Mouse (Mus musculus) C2C12 (cell line): ENCODE data around the gene Nox1. TPM values are rescaled to one million over a fixed set of nuclear protein-coding genes. Genes with fewer than 3 reads are reported as not detected.

Experiments
- H3K27me3 ChIP-seq: one replicate; pipeline ENCODE4 v1.6.1; 2011; ENCODE audit not compliant: control insufficient read depth, insufficient read depth, insufficient read length
- H3K36me3 ChIP-seq: one replicate; pipeline ENCODE4 v1.6.1; 2011; ENCODE audit not compliant: control insufficient read depth, insufficient read depth
- H3K4me3 ChIP-seq: one replicate; pipeline ENCODE4 v1.5.1; 2011; ENCODE audit warnings: mild to moderate bottlenecking, control low read depth; ENCODE audit not compliant: poor library complexity, insufficient read depth, severe bottlenecking
- H3K79me2 ChIP-seq: one replicate; pipeline ENCODE4 v1.6.1; 2011; ENCODE audit not compliant: control insufficient read depth, insufficient read depth
- H3K79me3 ChIP-seq: one replicate; pipeline ENCODE4 v1.6.1; 2011; ENCODE audit warnings: low read depth, control low read depth
- H3ac ChIP-seq: one replicate; pipeline ENCODE3; 2011; ENCODE audit warnings: low read depth; ENCODE audit not compliant: control insufficient read depth, insufficient read length
- CEBPB ChIP-seq: IDR thresholded peaks from one replicate; pipeline ENCODE4 v1.6.1; 2011; ENCODE audit warnings: low read depth, mild to moderate bottlenecking, control low read depth, moderate library complexity
- CTCF ChIP-seq: IDR thresholded peaks from one replicate; pipeline ENCODE4 v1.5.1; 2011; ENCODE audit not compliant: control insufficient read depth, insufficient read depth, insufficient read length
- FOSL1 ChIP-seq: IDR thresholded peaks from one replicate; pipeline ENCODE4 v1.8.0; 2011; ENCODE audit warnings: mild to moderate bottlenecking, low read length; ENCODE audit not compliant: poor library complexity, insufficient read depth, severe bottlenecking
- MAX ChIP-seq: IDR thresholded peaks from one replicate; pipeline ENCODE4 v1.6.1; 2011; ENCODE audit warnings: mild to moderate bottlenecking, control low read depth
- MYOD1 ChIP-seq: IDR thresholded peaks from one replicate; pipeline ENCODE4 v1.6.1; 2011; ENCODE audit warnings: low read depth; ENCODE audit not compliant: control insufficient read depth, insufficient read length
- MYOG ChIP-seq: IDR thresholded peaks from one replicate; pipeline ENCODE4 v1.6.1; 2011; ENCODE audit not compliant: control insufficient read depth, insufficient read length; ENCODE audit errors: extremely low read depth
- USF1 ChIP-seq: IDR thresholded peaks from one replicate; pipeline ENCODE4 v1.6.1; 2011; ENCODE audit warnings: low read depth, mild to moderate bottlenecking, control low read depth, moderate library complexity
- polyA plus RNA-seq: library from polyadenylated mRNA; unstranded; fragments of >200 nt; fragmentation: generic; extraction: Trizol; gene quantifications from one replicate; pipeline ENCODE4 v1.2.1, GENCODE M21; 2012; ENCODE audit warnings: missing spikeins

Gene Nox1
- polyA plus RNA-seq, 1 experiment: 0.07 TPM

DNA sequence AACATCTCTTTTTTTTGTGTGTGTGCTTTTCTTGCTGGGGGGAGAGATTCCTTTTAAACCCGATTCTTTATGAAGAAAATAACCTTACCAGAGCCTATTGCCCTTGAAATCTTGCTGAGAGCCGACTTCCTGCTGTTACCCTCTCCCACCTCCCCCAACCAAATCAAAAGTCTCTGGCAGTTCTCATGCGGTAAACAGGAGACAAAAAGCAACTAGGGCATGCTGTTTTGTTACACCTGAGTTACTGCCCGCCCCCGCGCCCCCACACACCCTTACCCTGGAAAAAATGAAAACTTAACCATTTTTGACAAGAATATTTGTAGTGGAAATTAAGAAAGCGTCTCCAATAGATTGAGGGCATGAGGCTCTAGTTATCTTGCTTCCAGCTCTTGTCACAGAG is 63.6 kb downstream of the Nox1 start:
- H3K27me3 ChIP-seq: no peaks in the 10 kb centered on the region
- H3K79me3 ChIP-seq: no peaks in the 10 kb centered on the region
- H3K36me3 ChIP-seq: no peaks in the 10 kb centered on the region
- H3K4me3 ChIP-seq: no peak overlapping the region
- no peak overlapping the region for H3ac ChIP-seq
- H3K79me2 ChIP-seq: no peaks in the 10 kb centered on the region
- TF ChIP-seq MAX: no peak
- no peak for TF ChIP-seq MYOG
- TF ChIP-seq MYOD1: no peak
- TF ChIP-seq FOSL1: no peak
- TF ChIP-seq CTCF: no peak
- TF ChIP-seq USF1: no peak
- no peak for TF ChIP-seq CEBPB

DNA sequence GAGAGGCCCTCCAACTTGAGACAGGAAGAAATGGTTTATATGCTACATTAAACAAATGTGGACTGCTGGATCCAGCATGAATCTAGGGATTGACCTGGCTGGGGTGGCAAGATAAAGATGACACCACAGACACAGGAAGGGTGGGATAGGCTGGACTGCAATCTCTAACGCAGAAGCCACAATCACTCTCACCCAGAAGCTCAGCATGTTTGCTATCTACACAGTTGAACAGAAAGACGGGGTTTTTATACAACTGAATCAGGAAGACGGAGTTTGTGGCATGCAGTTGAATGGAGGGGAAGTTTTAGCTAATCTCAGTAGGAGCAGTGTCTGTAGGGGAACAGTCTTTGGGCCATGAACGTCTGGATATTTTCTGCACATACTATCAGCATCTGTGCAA is 79.8 kb downstream of the Nox1 start:
- no peaks in the 10 kb centered on the region for H3K36me3 ChIP-seq
- H3ac ChIP-seq: no peak overlapping the region
- H3K79me3 ChIP-seq: no peaks in the 10 kb centered on the region
- H3K79me2 ChIP-seq: no peaks in the 10 kb centered on the region
- H3K27me3 ChIP-seq: no peaks in the 10 kb centered on the region
- H3K4me3 ChIP-seq: no peak overlapping the region
- TF ChIP-seq CTCF (no peak), MYOD1 (no peak), MAX (no peak), MYOG (no peak), CEBPB (no peak), FOSL1 (no peak), USF1 (no peak)

DNA sequence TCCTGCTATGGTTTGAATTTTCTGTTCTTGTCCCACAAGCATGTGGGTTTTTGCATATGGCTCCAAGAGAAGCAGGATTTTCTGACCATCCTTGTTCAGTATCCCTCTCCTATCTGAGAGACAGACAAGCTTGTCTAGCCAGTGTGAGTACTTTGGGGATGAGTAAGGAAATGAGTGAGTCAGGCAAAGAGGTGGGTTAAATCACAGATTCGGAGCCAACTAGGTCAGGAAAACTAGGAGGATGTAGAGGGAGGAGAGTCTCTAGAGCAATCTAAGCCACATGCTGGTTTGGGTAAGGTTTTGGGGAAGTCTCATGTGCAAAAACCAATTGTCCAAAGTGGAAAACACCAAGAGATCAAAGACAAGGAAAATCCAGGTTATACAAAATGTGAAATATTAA is 80.2 kb downstream of the Nox1 start:
- Histone ChIP-seq H3ac (no peak overlapping the region), H3K27me3 (no peaks in the 10 kb centered on the region), H3K4me3 (no peak overlapping the region), H3K36me3 (no peaks in the 10 kb centered on the region), H3K79me2 (no peaks in the 10 kb centered on the region), H3K79me3 (no peaks in the 10 kb centered on the region)
- TF ChIP-seq MYOD1 (no peak), USF1 (no peak), CTCF (no peak), MAX (no peak), FOSL1 (no peak), MYOG (no peak), CEBPB (no peak)

DNA sequence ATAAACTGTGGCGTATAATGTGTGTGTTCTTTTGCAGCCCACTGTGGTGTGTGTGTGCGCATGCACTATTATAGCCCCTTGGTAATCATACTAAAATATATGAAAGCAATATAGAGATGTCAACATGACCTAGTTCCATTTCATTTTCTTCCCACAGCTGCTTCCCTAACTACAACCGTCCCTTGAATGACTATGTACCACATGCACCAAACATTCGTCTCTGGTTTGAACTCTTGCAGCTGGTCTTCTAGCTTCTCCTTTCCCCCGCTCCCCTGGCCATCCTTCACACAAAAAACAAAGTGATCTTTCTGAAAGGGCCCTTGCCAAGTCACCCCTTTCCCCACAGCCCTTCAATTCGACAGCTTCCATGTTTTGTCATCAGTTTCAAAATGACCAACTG is 81.7 kb downstream of the Nox1 start:
- Histone ChIP-seq H3K79me3 (no peaks in the 10 kb centered on the region), H3K4me3 (no peak overlapping the region), H3ac (no peak overlapping the region), H3K36me3 (no peaks in the 10 kb centered on the region), H3K27me3 (no peaks in the 10 kb centered on the region), H3K79me2 (no peaks in the 10 kb centered on the region)
- TF ChIP-seq MAX: no peak

DNA sequence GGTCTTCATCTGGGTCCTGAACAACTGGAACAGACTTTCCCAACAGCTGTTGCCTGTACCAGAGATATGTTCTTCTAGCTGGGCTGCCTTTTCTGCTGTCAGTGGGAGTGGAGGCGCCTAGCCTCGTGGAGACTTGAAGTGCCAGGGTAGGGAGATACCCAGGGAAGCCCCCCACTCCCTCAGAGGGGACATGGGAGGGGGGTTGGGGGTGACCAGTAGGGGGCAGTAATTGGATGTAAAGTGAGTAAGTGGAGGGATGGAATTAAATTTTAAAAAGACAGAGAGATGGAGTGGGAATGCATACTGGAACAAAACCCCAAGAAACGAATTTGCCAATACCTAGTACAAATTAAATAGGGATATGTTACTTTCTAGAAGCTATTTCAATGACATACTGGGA is 87.9 kb downstream of the Nox1 start:
- no peaks in the 10 kb centered on the region for H3K27me3 ChIP-seq
- TF ChIP-seq MYOD1 (no peak), CTCF (no peak), FOSL1 (no peak), CEBPB (no peak), MAX (no peak), USF1 (no peak), MYOG (no peak)
- H3K79me3 ChIP-seq: no peaks in the 10 kb centered on the region
- H3K79me2 ChIP-seq: no peaks in the 10 kb centered on the region
- H3ac ChIP-seq: no peak overlapping the region
- no peak overlapping the region for H3K4me3 ChIP-seq
- H3K36me3 ChIP-seq: no peaks in the 10 kb centered on the region

DNA sequence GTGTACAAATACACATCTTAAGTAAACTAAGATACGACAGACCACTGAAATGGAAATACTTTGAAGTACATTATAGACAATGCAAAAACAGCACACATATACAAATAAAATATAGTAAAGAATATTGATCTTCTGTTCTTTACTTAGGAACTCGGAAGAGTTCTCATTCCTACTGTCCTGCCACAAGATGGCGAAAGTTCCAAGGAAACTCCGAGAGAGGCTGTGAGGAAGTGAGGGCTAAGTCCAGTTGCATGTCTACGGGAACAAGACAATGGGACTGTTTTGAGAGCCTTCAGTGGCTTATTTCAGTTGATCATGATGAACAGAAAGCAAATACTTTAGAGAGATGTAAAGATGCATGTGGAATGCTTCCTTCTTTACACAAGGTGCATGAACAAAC is 89.5 kb downstream of the Nox1 start:
- Histone ChIP-seq H3K79me3 (no peaks in the 10 kb centered on the region), H3K4me3 (no peak overlapping the region), H3K79me2 (no peaks in the 10 kb centered on the region), H3K36me3 (no peaks in the 10 kb centered on the region), H3K27me3 (no peaks in the 10 kb centered on the region), H3ac (no peak overlapping the region)
- no peak for TF ChIP-seq MAX
- no peak for TF ChIP-seq CTCF
- no peak for TF ChIP-seq CEBPB
- TF ChIP-seq MYOD1: no peak
- TF ChIP-seq MYOG: no peak
- TF ChIP-seq FOSL1: no peak
- TF ChIP-seq USF1: no peak
